Comparison of ENCODE assay signal across 8 mouse cellular contexts in genomic region chr3:94366761-94367160, GRCm38 (mm10). TPM values are rescaled to one million over a fixed set of nuclear protein-coding genes. Genes with fewer than 3 reads are reported as not detected.
DNase-seq lines count a peak whose midpoint lies in the region; ATAC-seq and TF ChIP-seq lines count a peak whose summit lies in the region.

No protein-coding gene starts in this region.

- H3K9ac ChIP-seq in intestine, embryonic 16.5 days (ENCODE audit: low read depth, low read length), result no peak overlapping the region
- no peak overlapping the region for H3K9ac ChIP-seq in limb, embryonic 11.5 days (ENCODE audit: low read length)

- peak; percentile 55 for ATAC-seq in intestine, embryonic 16.5 days
- ATAC-seq in limb, embryonic 11.5 days (ENCODE audit: insufficient number of reproducible peaks, low FRiP score, low TSS enrichment, low read depth), result no peak

- no peak overlapping the region for H3K27ac ChIP-seq in gastrocnemius, adult 2 months
- H3K27ac ChIP-seq in intestine, embryonic 16.5 days (ENCODE audit: low read length), result 0 out of 2 replicates have a peak overlapping the region, but pooled peaks have one; percentile 9
- H3K27ac ChIP-seq in limb, embryonic 11.5 days (replicated peaks; ENCODE audit: low read depth, low read length), result no peak overlapping the region

- H3K4me2 ChIP-seq in intestine, embryonic 16.5 days (ENCODE audit: low read depth, low read length), result no peak overlapping the region
- no peak overlapping the region for H3K4me2 ChIP-seq in limb, embryonic 11.5 days (ENCODE audit: low read depth, severe bottlenecking)

- TF ChIP-seq CTCF in gastrocnemius, adult 2 months (IDR thresholded peaks at IDR 0.05), result peak; percentile 74

- H3K9me3 ChIP-seq in intestine, embryonic 16.5 days (ENCODE audit: control insufficient read depth, low read length), result no peaks in the 10 kb centered on the region
- peaks cover 4% of the 10 kb centered on the region; the same call in 1 of the 2 replicates for H3K9me3 ChIP-seq in limb, embryonic 11.5 days (ENCODE audit: control insufficient read depth, low read length)

- peaks cover 12% of the 10 kb centered on the region for H3K4me1 ChIP-seq in intestine, embryonic 16.5 days (ENCODE audit: control insufficient read depth, insufficient read depth, low read length)
- peaks cover 4% of the 10 kb centered on the region; the same call in 1 of the 2 replicates for H3K4me1 ChIP-seq in limb, embryonic 11.5 days (ENCODE audit: control insufficient read depth, insufficient read depth, low read length)

- DNase-seq in urinary bladder, adult 18-20 months (ENCODE audit: low spot score in 2 of 2), result peak; percentile 62 to 65
- no peak for DNase-seq in urinary bladder, postnatal 10 days (ENCODE audit: low spot score)
- peak; percentile 77 to 88 for DNase-seq in cerebellum, postnatal 36 days
- peak; percentile 71 for DNase-seq in gastrocnemius, adult 2 months
- peak; percentile 85 for DNase-seq in limb, embryonic 11.5 days (ENCODE audit: low spot score)
- peak; percentile 59 to 72 for DNase-seq in natural killer cell, adult 2 months (ENCODE audit: low spot score in 2 of 2)
- peak; percentile 82 for DNase-seq in splenic B cell, adult 2 months (ENCODE audit: low read depth, low spot score)

- WGBS in intestine, embryonic 16.5 days, result 15% methylated on average over 3 of the region's 3 CpGs
- 18% methylated on average over 3 of the region's 3 CpGs for WGBS in limb, embryonic 11.5 days

- H3K27me3 ChIP-seq in intestine, embryonic 16.5 days (replicated peaks; ENCODE audit: control insufficient read depth, insufficient read depth, low read length), result peaks cover 4% of the 10 kb centered on the region; the same call in 1 of the 2 replicates
- peaks cover 37% of the 10 kb centered on the region for H3K27me3 ChIP-seq in limb, embryonic 11.5 days (ENCODE audit: control insufficient read depth, insufficient read depth, low read length)
- H3K27me3 ChIP-seq in splenic B cell, adult 2 months (ENCODE audit: control insufficient read depth, insufficient read depth, low read length, poor library complexity, severe bottlenecking), result no peaks in the 10 kb centered on the region; the same call in 1 of the 2 replicates

- no peaks in the 10 kb centered on the region for H3K36me3 ChIP-seq in intestine, embryonic 16.5 days (ENCODE audit: control insufficient read depth, insufficient read depth, low read length)
- no peaks in the 10 kb centered on the region for H3K36me3 ChIP-seq in limb, embryonic 11.5 days (ENCODE audit: control insufficient read depth, insufficient read depth, low read length)
- no peaks in the 10 kb centered on the region for H3K36me3 ChIP-seq in splenic B cell, adult 2 months (ENCODE audit: control insufficient read depth, insufficient read depth, low read length, poor library complexity, severe bottlenecking)

- H3K4me3 ChIP-seq in gastrocnemius, adult 2 months, result no peak overlapping the region
- H3K4me3 ChIP-seq in intestine, embryonic 16.5 days (ENCODE audit: low read length), result no peak overlapping the region
- no peak overlapping the region for H3K4me3 ChIP-seq in limb, embryonic 11.5 days (ENCODE audit: low read depth, low read length)

- intact Hi-C loops in gastrocnemius, adult 2 months (cut with DNase I), result loop anchor here (2.0 to 10.0 kb wide), 5 partner anchors 91 to 538 kb away; no protein-coding TSS in a partner anchor

RNA-seq across cellular contexts. Expression of gene C2cd4d, which starts 4.5 kb away (rescaled TPM):
- not detected for total RNA-seq in gastrocnemius, adult 2 months (2021)
- 0.38 and 0.71 TPM in 2 replicates for polyA plus RNA-seq in intestine, embryonic 16.5 days (2015; fragmentation: Nextera tagmentation; extraction: Ambion mirVana)
- polyA plus RNA-seq in limb, embryonic 11.5 days (2014; fragmentation: Nextera tagmentation; extraction: Ambion mirVana), result 1.0 and 1.2 TPM in 2 replicates

RNA-seq across cellular contexts. Expression of gene Rorc, which starts 5.8 kb away (rescaled TPM):
- total RNA-seq in gastrocnemius, adult 2 months (2021), result 10 to 100 TPM; 97.8 to 99.7 TPM
- 11.8 and 14.6 TPM in 2 replicates for polyA plus RNA-seq in intestine, embryonic 16.5 days (2015; fragmentation: Nextera tagmentation; extraction: Ambion mirVana)
- polyA plus RNA-seq in limb, embryonic 11.5 days (2014; fragmentation: Nextera tagmentation; extraction: Ambion mirVana), result 0.44 and 0.85 TPM in 2 replicates

RNA-seq across cellular contexts. Expression of gene Them5, which starts 24.9 kb away (rescaled TPM):
- total RNA-seq in gastrocnemius, adult 2 months (2021), result not detected
- 0.42 TPM in 1 of 2 replicates, not detected in the other for polyA plus RNA-seq in intestine, embryonic 16.5 days (2015; fragmentation: Nextera tagmentation; extraction: Ambion mirVana)
- polyA plus RNA-seq in limb, embryonic 11.5 days (2014; fragmentation: Nextera tagmentation; extraction: Ambion mirVana), result not detected in 2 replicates

RNA-seq across cellular contexts. Expression of gene Lingo4, which starts 31.6 kb away (rescaled TPM):
- under 1 TPM; 0.31 to 0.39 TPM for total RNA-seq in gastrocnemius, adult 2 months (2021)
- polyA plus RNA-seq in intestine, embryonic 16.5 days (2015; fragmentation: Nextera tagmentation; extraction: Ambion mirVana), result 0.48 and 0.54 TPM in 2 replicates
- polyA plus RNA-seq in limb, embryonic 11.5 days (2014; fragmentation: Nextera tagmentation; extraction: Ambion mirVana), result not detected in 2 replicates

RNA-seq across cellular contexts. Expression of gene Tdrkh, which starts 46.3 kb away (rescaled TPM):
- total RNA-seq in gastrocnemius, adult 2 months (2021), result 1 to 10 TPM; 2.8 to 2.9 TPM
- polyA plus RNA-seq in intestine, embryonic 16.5 days (2015; fragmentation: Nextera tagmentation; extraction: Ambion mirVana), result 9.0 and 10.3 TPM in 2 replicates
- polyA plus RNA-seq in limb, embryonic 11.5 days (2014; fragmentation: Nextera tagmentation; extraction: Ambion mirVana), result 8.5 and 8.7 TPM in 2 replicates
